Mouse (Mus musculus): ENCODE measurements around the gene Edar. TPM values are rescaled to one million over a fixed set of nuclear protein-coding genes. Genes with fewer than 3 reads are reported as not detected.

The Edar gene
- total RNA-seq, 1 experiment: 0.04 TPM

GRCm38 (mm10) chr10:58639291-58639690, 36.2 kb downstream of the Edar start:
- Histone ChIP-seq H3K27ac (ENCODE audit: insufficient read depth, low read depth, low read length, poor library complexity, severe bottlenecking) (no peak overlapping the region), H3K36me3 (ENCODE audit: control insufficient read depth, insufficient read depth, low read length, poor library complexity, severe bottlenecking) (no peaks in the 10 kb centered on the region), H3K9me3 (ENCODE audit: control insufficient read depth, insufficient read depth, low read depth, low read length) (no peaks in the 10 kb centered on the region), H3K9ac (ENCODE audit: insufficient read depth, low read depth, low read length, poor library complexity, severe bottlenecking) (no peak overlapping the region), H3K4me1 (ENCODE audit: control insufficient read depth in 2 of 2, insufficient read depth in 2 of 2, low read length in 2 of 2, poor library complexity in 1 of 2) (no peaks in the 10 kb centered on the region), H3K4me3 (ENCODE audit: insufficient read depth in 1 of 2, low read depth in 1 of 2, low read length in 2 of 2, poor library complexity in 1 of 2, severe bottlenecking in 1 of 2) (no peak overlapping the region)
- in situ Hi-C loops (cut with MboI; ENCODE audit: low sequenced_read_pairs in 2 of 2, unreplicated experiment in 2 of 2): no loop called here
- DNase-seq (ENCODE audit: low read depth, low spot score): no peak
- TF ChIP-seq ZNF384 (IDR thresholded peaks at IDR 0.05; ENCODE audit: low read depth, low read length): no peak
- TF ChIP-seq CHD2 (IDR thresholded peaks at IDR 0.05; ENCODE audit: low read depth, low read length): no peak
- TF ChIP-seq HCFC1 (IDR thresholded peaks at IDR 0.05; ENCODE audit: borderline replicate concordance, insufficient read depth, low read length): no peak
- no peak for TF ChIP-seq ZC3H11A (IDR thresholded peaks at IDR 0.05; ENCODE audit: borderline replicate concordance, low read depth, low read length)

- Histone ChIP-seq H3K4me1 (ENCODE audit: control insufficient read depth in 2 of 2, insufficient read depth in 2 of 2, low read length in 2 of 2, poor library complexity in 1 of 2) (no peaks in the 10 kb centered on the region), H3K9me3 (ENCODE audit: control insufficient read depth, insufficient read depth, low read depth, low read length) (no peaks in the 10 kb centered on the region), H3K9ac (ENCODE audit: insufficient read depth, low read depth, low read length, poor library complexity, severe bottlenecking) (no peak overlapping the region), H3K36me3 (ENCODE audit: control insufficient read depth, insufficient read depth, low read length, poor library complexity, severe bottlenecking) (no peaks in the 10 kb centered on the region), H3K27ac (ENCODE audit: insufficient read depth, low read depth, low read length, poor library complexity, severe bottlenecking) (no peak overlapping the region), H3K4me3 (ENCODE audit: insufficient read depth in 1 of 2, low read depth in 1 of 2, low read length in 2 of 2, poor library complexity in 1 of 2, severe bottlenecking in 1 of 2) (no peak overlapping the region)
- TF ChIP-seq CHD2 (IDR thresholded peaks at IDR 0.05; ENCODE audit: low read depth, low read length) (no peak), HCFC1 (IDR thresholded peaks at IDR 0.05; ENCODE audit: borderline replicate concordance, insufficient read depth, low read length) (no peak), MAFK (IDR thresholded peaks at IDR 0.05; ENCODE audit: insufficient read depth, low read depth, low read length) (no peak), ZC3H11A (IDR thresholded peaks at IDR 0.05; ENCODE audit: borderline replicate concordance, low read depth, low read length) (no peak), ZNF384 (IDR thresholded peaks at IDR 0.05; ENCODE audit: low read depth, low read length) (no peak)
- in situ Hi-C loops (cut with MboI; ENCODE audit: low sequenced_read_pairs in 2 of 2, unreplicated experiment in 2 of 2): no loop called here
- DNase-seq (ENCODE audit: low read depth, low spot score): no peak
These were observed 38.9 kb downstream of the Edar start for GRCm38 (mm10) chr10:58636431-58637080.

GRCm38 (mm10) chr10:58633507-58633906, 41.9 kb downstream of the Edar start:
- Histone ChIP-seq H3K9me3 (ENCODE audit: control insufficient read depth, insufficient read depth, low read depth, low read length) (no peaks in the 10 kb centered on the region), H3K4me1 (ENCODE audit: control insufficient read depth in 2 of 2, insufficient read depth in 2 of 2, low read length in 2 of 2, poor library complexity in 1 of 2) (no peaks in the 10 kb centered on the region), H3K27ac (ENCODE audit: insufficient read depth, low read depth, low read length, poor library complexity, severe bottlenecking) (no peak overlapping the region), H3K9ac (ENCODE audit: insufficient read depth, low read depth, low read length, poor library complexity, severe bottlenecking) (no peak overlapping the region), H3K4me3 (ENCODE audit: insufficient read depth in 1 of 2, low read depth in 1 of 2, low read length in 2 of 2, poor library complexity in 1 of 2, severe bottlenecking in 1 of 2) (no peak overlapping the region), H3K36me3 (ENCODE audit: control insufficient read depth, insufficient read depth, low read length, poor library complexity, severe bottlenecking) (no peaks in the 10 kb centered on the region)
- in situ Hi-C loops (cut with MboI; ENCODE audit: low sequenced_read_pairs in 2 of 2, unreplicated experiment in 2 of 2): no loop called here
- DNase-seq (ENCODE audit: low read depth, low spot score): no peak
- TF ChIP-seq HCFC1 (IDR thresholded peaks at IDR 0.05; ENCODE audit: borderline replicate concordance, insufficient read depth, low read length) (no peak), CHD2 (IDR thresholded peaks at IDR 0.05; ENCODE audit: low read depth, low read length) (no peak), ZC3H11A (IDR thresholded peaks at IDR 0.05; ENCODE audit: borderline replicate concordance, low read depth, low read length) (no peak), MAFK (IDR thresholded peaks at IDR 0.05; ENCODE audit: insufficient read depth, low read depth, low read length) (no peak), ZNF384 (IDR thresholded peaks at IDR 0.05; ENCODE audit: low read depth, low read length) (no peak)

- DNase-seq (ENCODE audit: low read depth, low spot score): peak; percentile 35
- TF ChIP-seq ZC3H11A (IDR thresholded peaks at IDR 0.05; ENCODE audit: borderline replicate concordance, low read depth, low read length) (peak; percentile 47; the same call in 1 of the 2 replicates), MAFK (IDR thresholded peaks at IDR 0.05; ENCODE audit: insufficient read depth, low read depth, low read length) (no peak)
- Histone ChIP-seq H3K9ac (ENCODE audit: insufficient read depth, low read depth, low read length, poor library complexity, severe bottlenecking) (no peak overlapping the region), H3K9me3 (ENCODE audit: control insufficient read depth, insufficient read depth, low read depth, low read length) (no peaks in the 10 kb centered on the region), H3K4me3 (ENCODE audit: insufficient read depth in 1 of 2, low read depth in 1 of 2, low read length in 2 of 2, poor library complexity in 1 of 2, severe bottlenecking in 1 of 2) (no peak overlapping the region), H3K27ac (ENCODE audit: insufficient read depth, low read depth, low read length, poor library complexity, severe bottlenecking) (no peak overlapping the region), H3K4me1 (ENCODE audit: control insufficient read depth in 2 of 2, insufficient read depth in 2 of 2, low read length in 2 of 2, poor library complexity in 1 of 2) (no peaks in the 10 kb centered on the region), H3K36me3 (ENCODE audit: control insufficient read depth, insufficient read depth, low read length, poor library complexity, severe bottlenecking) (no peaks in the 10 kb centered on the region)
- in situ Hi-C loops (cut with MboI; ENCODE audit: low sequenced_read_pairs in 2 of 2, unreplicated experiment in 2 of 2): no loop called here
These were observed 47.9 kb downstream of the Edar start for GRCm38 (mm10) chr10:58627569-58627968.
